Mouse (Mus musculus): ENCODE data around the gene Cd300lg. TPM values are rescaled to one million over a fixed set of nuclear protein-coding genes. Genes with fewer than 3 reads are reported as not detected.

The Cd300lg gene
- total and polyA plus RNA-seq, 3 experiments, result not detected

DNA sequence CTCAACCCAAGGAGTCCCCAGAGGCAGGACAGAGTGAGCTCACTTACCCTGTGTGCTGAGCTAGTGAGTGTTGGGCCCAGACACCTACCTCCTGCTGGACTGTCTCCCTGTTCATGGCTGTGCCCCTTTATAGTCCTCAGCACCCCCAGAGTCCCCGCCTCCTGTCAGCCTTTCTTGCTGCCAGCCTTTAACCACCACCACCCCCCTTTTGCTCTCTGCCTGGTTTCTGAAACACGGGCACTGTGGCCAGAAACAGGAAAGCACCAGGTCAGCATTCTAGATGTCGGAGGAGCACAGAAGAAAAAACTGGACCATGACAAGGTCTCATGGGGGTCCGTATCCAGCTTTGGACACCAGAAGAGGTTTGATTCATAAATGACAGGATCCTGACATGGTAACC, 59.9 kb downstream of the Cd300lg start, which contains the start of gene Ppy:
Gene Ppy, minus strand, starts transcription at position 101 of the 400 bp plus-strand sequence.
- in situ Hi-C loops (cut with MboI; ENCODE audit: low pct_ligation_motif_present, low pct_unique_long_range_greater_than_20kb, low sequenced_read_pairs), result loop anchor here (5.0 kb wide), 1 partner anchor 36 kb away; no protein-coding TSS in a partner anchor
- no peak within 1 kb of the TSS for H3K27ac ChIP-seq (ENCODE audit: insufficient read depth, low read depth)
- H3K4me2 ChIP-seq (ENCODE audit: insufficient read depth, low read depth, poor library complexity, severe bottlenecking), result 0 out of 2 replicates have a peak within 1 kb of the TSS, but pooled peaks have one; percentile 30
- H3K9me3 ChIP-seq (replicated peaks; ENCODE audit: low read length), result no peaks in the 10 kb centered on the region
- H3K36me3 ChIP-seq (replicated peaks in 1 of 2; ENCODE audit: control insufficient read depth in 1 of 2, insufficient read depth in 1 of 2, low read length in 1 of 2), result no peaks in the 10 kb centered on the region
- H3K4me1 ChIP-seq (ENCODE audit: control insufficient read depth in 1 of 2, insufficient read depth in 2 of 2), result peaks cover 14 to 28% of the 10 kb centered on the region in 2 experiments
- dilution Hi-C loops (cut with MboI; ENCODE audit: extremely low pct_ligation_motif_present, extremely low pct_unique_long_range_greater_than_20kb, low sequenced_read_pairs), result no loop called here
- H3K79me2 ChIP-seq (replicated peaks; ENCODE audit: control insufficient read depth, extremely low read depth, insufficient read depth, poor library complexity, severe bottlenecking), result no peaks in the 10 kb centered on the region
- no peak for TF ChIP-seq POLR2AphosphoS2 (IDR thresholded peaks at IDR 0.05; ENCODE audit: low read depth, low read length)
- no peak within 1 kb of the TSS for H3K9ac ChIP-seq (ENCODE audit: insufficient read depth, low read depth)
- H3K27me3 ChIP-seq (replicated peaks), result peaks cover 93% of the 10 kb centered on the region
- DNase-seq (ENCODE audit: extremely low read depth), result no peak
- no peak within 1 kb of the TSS for H3K4me3 ChIP-seq (replicated peaks in 1 of 3; ENCODE audit: low read depth in 2 of 3, low read length in 2 of 3, poor library complexity in 1 of 3)

GRCm38 (mm10) chr11:102102485-102103258, 61.4 kb downstream of the Cd300lg start:
- Histone ChIP-seq H3K79me2 (replicated peaks; ENCODE audit: control insufficient read depth, extremely low read depth, insufficient read depth, poor library complexity, severe bottlenecking) (no peaks in the 10 kb centered on the region), H3K9me3 (replicated peaks; ENCODE audit: low read length) (no peaks in the 10 kb centered on the region), H3K27me3 (replicated peaks) (peaks cover 96% of the 10 kb centered on the region), H3K4me3 (replicated peaks in 1 of 3; ENCODE audit: low read depth in 2 of 3, low read length in 2 of 3, poor library complexity in 1 of 3) (no peak overlapping the region), H3K36me3 (replicated peaks in 1 of 2; ENCODE audit: control insufficient read depth in 1 of 2, insufficient read depth in 1 of 2, low read length in 1 of 2) (no peaks in the 10 kb centered on the region), H3K27ac (ENCODE audit: insufficient read depth, low read depth) (no peak overlapping the region), H3K9ac (ENCODE audit: insufficient read depth, low read depth) (no peak overlapping the region), H3K4me2 (ENCODE audit: insufficient read depth, low read depth, poor library complexity, severe bottlenecking) (0 out of 2 replicates have a peak overlapping the region, but pooled peaks have one; percentile 30), H3K4me1 (ENCODE audit: control insufficient read depth in 1 of 2, insufficient read depth in 2 of 2) (peaks cover 7 to 17% of the 10 kb centered on the region in 2 experiments)
- peak; percentile 80 for DNase-seq (ENCODE audit: extremely low read depth)
- in situ Hi-C loops (cut with MboI; ENCODE audit: low pct_ligation_motif_present, low pct_unique_long_range_greater_than_20kb, low sequenced_read_pairs) (loop anchor here (5.0 kb wide), 1 partner anchor 35 kb away; no protein-coding TSS in a partner anchor), dilution Hi-C loops (cut with MboI; ENCODE audit: extremely low pct_ligation_motif_present, extremely low pct_unique_long_range_greater_than_20kb, low sequenced_read_pairs) (no loop called here)
- TF ChIP-seq TBP (conservative IDR thresholded peaks at IDR 0.05; ENCODE audit: low read depth, low read length), result no peak
- no peak for TF ChIP-seq KAT2A (IDR thresholded peaks at IDR 0.05; ENCODE audit: insufficient replicate concordance, low read length)
- TF ChIP-seq MXI1 (IDR thresholded peaks at IDR 0.05; ENCODE audit: low read depth, low read length), result 0 out of 2 replicates have a peak, but pooled peaks have one; percentile 8
- TF ChIP-seq UBTF (IDR thresholded peaks at IDR 0.05; ENCODE audit: low read depth, low read length), result 0 out of 2 replicates have a peak, but pooled peaks have one; percentile 47
- no peak for TF ChIP-seq RCOR1 (conservative IDR thresholded peaks at IDR 0.05; ENCODE audit: low read depth, low read length)
- TF ChIP-seq SIN3A (IDR thresholded peaks at IDR 0.05; ENCODE audit: low read length), result no peak; the same call in 1 of the 2 replicates
- no peak for TF ChIP-seq CHD1 (IDR thresholded peaks at IDR 0.05; ENCODE audit: low read depth, low read length)
- peak; percentile 56 for TF ChIP-seq EP300 (IDR thresholded peaks at IDR 0.05; ENCODE audit: low read length)
- no peak for TF ChIP-seq ZMIZ1 (IDR thresholded peaks at IDR 0.05; ENCODE audit: low read depth, low read length)
- peak; percentile 70 for TF ChIP-seq RAD21 (IDR thresholded peaks at IDR 0.05; ENCODE audit: low read depth, low read length)
- peak; percentile 24; the same call in 1 of the 2 replicates for TF ChIP-seq HCFC1 (IDR thresholded peaks at IDR 0.05; ENCODE audit: low read depth, low read length)
- no peak for TF ChIP-seq CHD2 (IDR thresholded peaks at IDR 0.05; ENCODE audit: low read length)
- TF ChIP-seq GABPA (IDR thresholded peaks at IDR 0.05; ENCODE audit: insufficient replicate concordance, low read depth, low read length), result no peak
- TF ChIP-seq E2F4 (IDR thresholded peaks at IDR 0.05; ENCODE audit: insufficient replicate concordance, low read depth, low read length), result no peak
- peak; percentile 55; the same call in 1 of the 2 replicates for TF ChIP-seq MEF2A (IDR thresholded peaks at IDR 0.05; ENCODE audit: borderline replicate concordance, low read depth, low read length)
- TF ChIP-seq NRF1 (IDR thresholded peaks at IDR 0.05; ENCODE audit: low read depth, low read length), result peak; percentile 27; the same call in 1 of the 2 replicates
- 0 out of 2 replicates have a peak, but pooled peaks have one; percentile 52 for TF ChIP-seq TCF12 (IDR thresholded peaks at IDR 0.05; ENCODE audit: low read depth, low read length)
- peak; percentile 53; the same call in 1 of the 2 replicates for TF ChIP-seq NELFE (IDR thresholded peaks at IDR 0.05; ENCODE audit: low read depth, low read length)
- TF ChIP-seq JUND (conservative IDR thresholded peaks at IDR 0.05; ENCODE audit: low read depth, low read length), result no peak
- no peak for TF ChIP-seq POLR2A (IDR thresholded peaks at IDR 0.05; ENCODE audit: low read depth, low read length)
- TF ChIP-seq USF2 (conservative IDR thresholded peaks at IDR 0.05; ENCODE audit: low read depth, low read length), result no peak
- TF ChIP-seq CTCF (conservative IDR thresholded peaks at IDR 0.05 in 1 of 2, IDR thresholded peaks at IDR 0.05 in 1 of 2; ENCODE audit: low read depth in 2 of 2, low read length in 2 of 2), result peak; percentile 82 to 98
- 0 out of 2 replicates have a peak, but pooled peaks have one; percentile 24 for TF ChIP-seq MYC (IDR thresholded peaks at IDR 0.05; ENCODE audit: low read depth, low read length)
- no peak for TF ChIP-seq ETS1 (conservative IDR thresholded peaks at IDR 0.05; ENCODE audit: low read depth, low read length)
- peak; percentile 64 for TF ChIP-seq ELF1 (IDR thresholded peaks at IDR 0.05; ENCODE audit: low read depth, low read length)
- peak; percentile 80 for TF ChIP-seq IRF4 (IDR thresholded peaks at IDR 0.05; ENCODE audit: low read depth, low read length)
- no peak; the same call in 1 of the 2 replicates for TF ChIP-seq MAX (IDR thresholded peaks at IDR 0.05; ENCODE audit: low read length)
- TF ChIP-seq POLR2AphosphoS2 (IDR thresholded peaks at IDR 0.05; ENCODE audit: low read depth, low read length), result no peak
- TF ChIP-seq ZKSCAN1 (IDR thresholded peaks at IDR 0.05; ENCODE audit: borderline replicate concordance, low read depth, low read length), result no peak
- TF ChIP-seq PAX5 (IDR thresholded peaks at IDR 0.05; ENCODE audit: low read length), result no peak
- peak; percentile 97 for TF ChIP-seq SMC3 (IDR thresholded peaks at IDR 0.05; ENCODE audit: low read depth, low read length)
